Mouse (Mus musculus): ENCODE measurements at regions not wholly inside any gene's neighbourhood (a gene's known extent, or its start where the extent isn't known, plus 50 kb on each side); places are given as distances from the start of the nearest gene placed in this dataset.

- DNase-seq (ENCODE audit: low read depth, low spot score) (no peak), ATAC-seq (no peak)
- no peaks in the 10 kb centered on the region for H3K27me3 ChIP-seq
- TF ChIP-seq CTCF (IDR thresholded peaks at IDR 0.05), result no peak
- ChIA-PET POLR2A (no interaction called here), CTCF (interaction anchor here (1.5 kb wide), 1 partner anchor 14 kb away, joined by 5 read pairs; no protein-coding TSS in a partner anchor)
- in situ Hi-C loops (cut with MboI; ENCODE audit: low pct_unique_long_range_greater_than_20kb), result no loop called here
These were observed 86.2 kb upstream of the Slc25a26 start for GRCm38 (mm10) chr6:94413987-94414360.

DNA sequence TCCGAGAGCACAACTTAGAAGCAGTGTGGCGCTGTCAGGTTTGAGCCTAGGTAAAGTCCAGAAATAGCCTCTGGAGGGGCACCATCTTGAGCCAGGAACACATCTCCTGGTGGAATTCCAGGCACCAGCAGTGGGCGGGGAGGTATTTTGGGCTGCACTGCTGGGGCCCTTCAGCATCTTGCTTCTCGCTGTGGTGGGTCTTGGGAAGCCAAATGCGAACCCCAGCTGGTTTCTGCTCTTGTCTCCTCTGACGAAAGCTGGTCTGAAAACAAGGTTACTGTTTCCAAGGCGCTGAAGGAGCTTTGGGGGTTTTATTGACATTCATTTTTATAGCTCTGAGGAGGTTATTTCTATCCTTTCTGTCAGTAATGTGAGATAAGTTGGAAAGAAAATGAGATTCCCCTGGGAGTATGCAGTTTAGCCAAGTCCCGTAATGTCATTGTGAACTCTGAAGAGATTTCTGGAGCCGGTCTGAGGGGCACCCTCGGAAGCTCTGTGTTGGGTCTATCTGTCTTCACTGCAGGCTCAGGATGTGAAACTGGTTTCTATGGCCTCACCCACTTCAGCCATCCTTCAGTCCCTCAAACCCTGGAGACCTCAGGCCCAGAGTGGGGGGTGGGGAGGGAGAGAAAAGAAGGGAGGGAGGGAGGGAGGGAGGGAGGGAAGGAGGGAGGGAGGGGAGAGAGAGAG lies 86.7 kb upstream of the Slc25a26 start:
- DNase-seq (ENCODE audit: low read depth, low spot score) (no peak), ATAC-seq (no peak)
- TF ChIP-seq CTCF (IDR thresholded peaks at IDR 0.05), result no peak
- H3K27me3 ChIP-seq, result no peaks in the 10 kb centered on the region
- in situ Hi-C loops (cut with MboI; ENCODE audit: low pct_unique_long_range_greater_than_20kb), result no loop called here
- CTCF ChIA-PET, result interaction anchor here (1.5 kb wide), 1 partner anchor 13 kb away, joined by 5 read pairs; no protein-coding TSS in a partner anchor
- POLR2A ChIA-PET, result no interaction called here

- DNase-seq (ENCODE audit: low read depth, low spot score) (no peak), ATAC-seq (no peak)
- in situ Hi-C loops (cut with MboI; ENCODE audit: low pct_unique_long_range_greater_than_20kb), result no loop called here
- no peaks in the 10 kb centered on the region for H3K27me3 ChIP-seq
- ChIA-PET POLR2A (no interaction called here), CTCF (interaction anchor here (0.6 kb wide), 1 partner anchor 430 kb away, joined by 3 read pairs; no protein-coding TSS in a partner anchor)
- no peak for TF ChIP-seq CTCF (IDR thresholded peaks at IDR 0.05)
These were observed 87.8 kb upstream of the Slc25a26 start for GRCm38 (mm10) chr6:94412341-94412740.

DNA sequence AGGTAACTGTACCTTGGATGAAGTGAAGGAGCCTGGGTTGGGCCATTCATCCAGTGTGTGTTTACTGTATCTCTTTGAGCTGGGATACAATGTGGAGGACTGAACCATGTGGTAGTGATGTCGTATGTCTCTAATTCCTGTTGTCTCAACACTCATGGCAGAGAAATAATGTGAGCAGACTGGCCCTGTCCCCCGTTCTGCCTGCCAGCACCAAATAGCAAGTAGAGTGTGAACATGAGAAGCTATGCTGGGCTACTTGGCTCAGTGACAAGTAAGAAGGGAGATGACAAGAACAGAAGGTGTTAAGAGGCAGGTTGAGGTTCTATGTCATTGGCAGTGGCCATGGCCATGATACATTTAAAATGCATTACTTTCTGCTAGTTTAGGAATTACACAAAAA lies 89.7 kb upstream of the Slc25a26 start:
- TF ChIP-seq CTCF (IDR thresholded peaks at IDR 0.05), result no peak
- CTCF ChIA-PET, result interaction anchor here (1.8 kb wide), 1 partner anchor 9 kb away, joined by 5 read pairs; no protein-coding TSS in a partner anchor
- in situ Hi-C loops (cut with MboI; ENCODE audit: low pct_unique_long_range_greater_than_20kb), result no loop called here
- no peak for ATAC-seq
- no peaks in the 10 kb centered on the region for H3K27me3 ChIP-seq
- POLR2A ChIA-PET, result interaction anchor here (1.0 kb wide), 1 partner anchor 9 kb away, joined by 3 read pairs; no protein-coding TSS in a partner anchor
- no peak for DNase-seq (ENCODE audit: low read depth, low spot score)

- ATAC-seq (no peak), DNase-seq (ENCODE audit: low read depth, low spot score) (no peak)
- POLR2A ChIA-PET, result no interaction called here
- in situ Hi-C loops (cut with MboI; ENCODE audit: low pct_unique_long_range_greater_than_20kb), result no loop called here
- TF ChIP-seq CTCF (IDR thresholded peaks at IDR 0.05), result no peak
- CTCF ChIA-PET, result interaction anchor here (1.8 kb wide), 1 partner anchor 8 kb away, joined by 5 read pairs; no protein-coding TSS in a partner anchor
- no peaks in the 10 kb centered on the region for H3K27me3 ChIP-seq
These were observed 91.1 kb upstream of the Slc25a26 start for GRCm38 (mm10) chr6:94408996-94409395.

GRCm38 (mm10) chr6:94407751-94408150 lies 92.4 kb upstream of the Slc25a26 start:
- TF ChIP-seq CTCF (IDR thresholded peaks at IDR 0.05), result no peak
- in situ Hi-C loops (cut with MboI; ENCODE audit: low pct_unique_long_range_greater_than_20kb), result no loop called here
- ChIA-PET POLR2A (interaction anchor here (0.9 kb wide), 1 partner anchor 17 kb away, joined by 5 read pairs; no protein-coding TSS in a partner anchor), CTCF (no interaction called here)
- ATAC-seq (no peak), DNase-seq (ENCODE audit: low read depth, low spot score) (no peak)
- H3K27me3 ChIP-seq, result no peaks in the 10 kb centered on the region

DNA sequence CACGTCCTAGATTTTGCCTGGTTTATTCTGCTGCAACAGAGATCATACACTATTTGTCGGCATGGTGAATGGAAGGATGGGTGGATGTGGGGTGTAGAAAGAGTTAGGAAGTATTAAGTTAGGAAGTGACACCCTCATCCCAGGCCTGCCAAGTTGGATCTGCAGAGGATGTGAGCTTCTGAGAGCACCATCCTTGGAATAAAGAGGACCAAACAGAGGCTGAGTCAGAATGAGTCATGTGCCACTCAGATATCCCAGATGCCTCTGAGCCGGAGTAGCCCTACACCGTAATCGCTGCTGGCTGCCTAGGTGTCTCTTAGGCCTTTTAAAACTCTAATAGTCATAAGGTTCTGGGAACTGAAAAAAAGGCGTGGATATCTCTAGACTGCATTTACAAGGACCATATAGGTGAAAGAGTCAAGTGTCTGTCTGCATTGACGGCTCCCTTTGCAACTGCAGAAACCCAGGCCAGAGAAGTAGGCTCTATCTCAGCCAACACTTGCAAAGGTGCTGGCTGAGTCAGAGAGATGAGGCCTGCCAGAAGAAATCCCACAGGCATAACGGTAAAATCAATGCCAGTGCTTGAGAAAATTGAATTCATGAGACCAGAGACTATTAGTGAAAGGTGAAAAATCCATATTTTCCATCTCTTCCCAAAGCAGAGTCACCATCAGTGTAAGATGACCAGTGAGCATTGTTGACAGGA lies 94.6 kb upstream of the Slc25a26 start:
- TF ChIP-seq CTCF (IDR thresholded peaks at IDR 0.05), result no peak
- peak; percentile 74 for ATAC-seq
- in situ Hi-C loops (cut with MboI; ENCODE audit: low pct_unique_long_range_greater_than_20kb), result no loop called here
- ChIA-PET CTCF (no interaction called here), POLR2A (interaction anchor here (0.7 kb wide), 1 partner anchor 23 kb away, joined by 6 read pairs; no protein-coding TSS in a partner anchor)
- peak; percentile 34 for DNase-seq (ENCODE audit: low read depth, low spot score)
- no peaks in the 10 kb centered on the region for H3K27me3 ChIP-seq

DNA sequence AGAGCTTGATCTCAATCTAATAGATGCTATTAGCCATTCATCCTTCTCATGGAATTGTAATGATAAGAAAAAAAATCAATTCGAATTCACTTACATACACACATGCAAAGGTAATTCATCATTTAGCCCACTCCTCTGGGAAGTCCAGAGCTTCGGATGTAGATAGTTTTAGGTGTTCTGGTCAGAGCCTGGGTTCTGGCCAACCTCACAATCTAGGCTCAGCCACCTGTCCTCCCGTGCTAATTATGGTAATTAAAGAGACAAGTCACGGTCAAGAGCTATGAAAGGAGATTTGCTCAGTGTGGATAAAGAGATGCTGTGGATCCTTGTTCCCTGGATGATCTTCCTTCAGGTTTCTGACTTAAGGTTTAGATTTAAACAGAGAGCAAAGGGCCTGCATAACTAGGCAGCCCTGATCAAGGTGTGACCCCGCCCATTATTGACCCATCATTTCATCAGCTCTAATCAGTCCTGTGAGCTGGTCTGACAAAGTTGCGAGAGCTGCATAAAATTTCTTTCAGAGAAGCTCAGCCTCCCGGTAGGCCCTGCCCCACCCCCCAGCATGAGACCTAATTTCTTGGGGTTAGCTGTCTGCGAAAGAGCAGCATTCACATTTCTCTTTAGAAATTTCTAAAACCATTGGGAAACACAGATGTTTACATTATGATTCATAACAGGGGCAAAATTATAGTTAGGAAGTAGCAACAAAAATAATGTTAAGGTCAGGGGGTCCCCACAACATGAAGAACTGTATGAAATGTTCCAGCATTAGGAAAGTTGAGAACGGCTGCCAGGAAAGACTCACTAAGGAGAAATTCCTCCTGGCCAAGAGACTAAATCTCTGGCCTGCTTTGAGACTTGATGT lies 98.3 kb upstream of the Slc25a26 start:
- CTCF ChIA-PET, result interaction anchor here (0.9 to 2.3 kb wide), 5 partner anchors 8 to 117 kb away, joined by 3 to 6 read pairs (median 4); no protein-coding TSS in a partner anchor
- no peaks in the 10 kb centered on the region for H3K27me3 ChIP-seq
- TF ChIP-seq CTCF (IDR thresholded peaks at IDR 0.05), result no peak
- no peak for ATAC-seq
- POLR2A ChIA-PET, result interaction anchor here (0.8 kb wide), 1 partner anchor 9 kb away, joined by 3 read pairs; no protein-coding TSS in a partner anchor
- no peak for DNase-seq (ENCODE audit: low read depth, low spot score)
- in situ Hi-C loops (cut with MboI; ENCODE audit: low pct_unique_long_range_greater_than_20kb), result loop anchor here (5.0 kb wide), 1 partner anchor 320 kb away; no protein-coding TSS in a partner anchor

GRCm38 (mm10) chr6:94401061-94401591 lies 99.0 kb upstream of the Slc25a26 start:
- ATAC-seq (no peak), DNase-seq (ENCODE audit: low read depth, low spot score) (no peak)
- CTCF ChIA-PET, result interaction anchor here (0.9 to 2.3 kb wide), 10 partner anchors 9 to 316 kb away, joined by 3 to 6 read pairs (median 4); no protein-coding TSS in a partner anchor
- H3K27me3 ChIP-seq, result no peaks in the 10 kb centered on the region
- TF ChIP-seq CTCF (IDR thresholded peaks at IDR 0.05), result no peak
- in situ Hi-C loops (cut with MboI; ENCODE audit: low pct_unique_long_range_greater_than_20kb), result loop anchor here (5.0 kb wide), 1 partner anchor 319 kb away; no protein-coding TSS in a partner anchor
- POLR2A ChIA-PET, result interaction anchor here (0.8 kb wide), 1 partner anchor 10 kb away, joined by 3 read pairs; no protein-coding TSS in a partner anchor
